Mouse (Mus musculus) hindbrain, embryonic 10.5 days (tissue): ENCODE results near the gene Zfhx2. TPM values are rescaled to one million over a fixed set of nuclear protein-coding genes. Genes with fewer than 3 reads are reported as not detected.

Source experiments
- DNase-seq: peaks from one replicate; pipeline ENCODE4 v3.0.0-alpha.2; 2017; ENCODE audit warnings: low spot score
- H3K27ac ChIP-seq: fragments of 300-500 bp; sonication (generic); 2 replicates; pipeline ENCODE4 v1.5.1; 2016; ENCODE audit warnings: mild to moderate bottlenecking, moderate library complexity
- H3K27me3 ChIP-seq: fragments of 300-500 bp; sonication (generic); 2 replicates; pipeline ENCODE4 v1.6.1; 2016; ENCODE audit warnings: mild to moderate bottlenecking; ENCODE audit not compliant: poor library complexity, insufficient read depth, severe bottlenecking
- H3K36me3 ChIP-seq: fragments of 300-500 bp; sonication (generic); 2 replicates; pipeline ENCODE4 v1.6.1; 2016; ENCODE audit warnings: mild to moderate bottlenecking, moderate library complexity
- H3K4me1 ChIP-seq: fragments of 300-500 bp; sonication (generic); replicated peaks from 2 replicates; pipeline ENCODE4 v1.6.1; 2016; ENCODE audit warnings: mild to moderate bottlenecking
- H3K4me3 ChIP-seq: fragments of 300-500 bp; sonication (generic); 2 replicates; pipeline ENCODE4 v1.5.1; 2016; ENCODE audit warnings: mild to moderate bottlenecking, moderate library complexity
- H3K9me3 ChIP-seq: fragments of 300-500 bp; sonication (generic); 2 replicates; pipeline ENCODE4 v1.6.1; 2016; ENCODE audit warnings: mild to moderate bottlenecking, moderate library complexity
- WGBS: fragments of 180-500 bp; shearing (Covaris S2); methylation state at CpG from one replicate; pipeline ENCODE4 v1.1.7; 2016; 5-methylcytosine and 5-hydroxymethylcytosine counted together
- polyA plus RNA-seq: library from polyadenylated mRNA; unstranded; fragments of >200 nt; fragmentation: Nextera tagmentation; extraction: Ambion mirVana; gene quantifications from 2 replicates; pipeline ENCODE4 v1.2.1, GENCODE M21; 2016

Gene Zfhx2
- polyA plus RNA-seq: 8.8 and 17.7 TPM in 2 replicates

- 0 out of 2 replicates have a peak, but pooled peaks cover 6% of the 10 kb centered on the region for H3K27me3 ChIP-seq
- under 1% methylated on average over 34 of the region's 34 CpGs for WGBS
- peak within 1 kb of the TSS; percentile 80 for H3K4me3 ChIP-seq
- no peaks in the 10 kb centered on the region for H3K9me3 ChIP-seq
- H3K36me3 ChIP-seq: 0 out of 2 replicates have a peak, but pooled peaks cover 4% of the 10 kb centered on the region
- peak within 1 kb of the TSS; percentile 95 for H3K27ac ChIP-seq
- peaks cover 75% of the 10 kb centered on the region for H3K4me1 ChIP-seq
- peak; percentile 95 for DNase-seq
Observed at GRCm38 (mm10) chr14:55092011-55092577, at the start of gene Zfhx2. Gene Zfhx2, minus strand, starts transcription at chr14:55092324.

- DNase-seq: no peak
- Histone ChIP-seq H3K4me1 (peaks cover 6% of the 10 kb centered on the region; the same call in 1 of the 2 replicates), H3K27me3 (peaks cover 5% of the 10 kb centered on the region; the same call in 1 of the 2 replicates), H3K36me3 (no peaks in the 10 kb centered on the region), H3K9me3 (no peaks in the 10 kb centered on the region), H3K4me3 (no peak overlapping the region), H3K27ac (no peak overlapping the region)
- WGBS: 48% methylated on average over 7 of the region's 7 CpGs
Observed at GRCm38 (mm10) chr14:55139313-55139712, 47.2 kb upstream of the Zfhx2 start.

- Histone ChIP-seq H3K4me1 (peaks cover 6% of the 10 kb centered on the region; the same call in 1 of the 2 replicates), H3K9me3 (no peaks in the 10 kb centered on the region), H3K27ac (no peak overlapping the region), H3K36me3 (no peaks in the 10 kb centered on the region), H3K4me3 (no peak overlapping the region), H3K27me3 (peaks cover 5% of the 10 kb centered on the region; the same call in 1 of the 2 replicates)
- no peak for DNase-seq
- 81% methylated on average over 8 of the region's 8 CpGs for WGBS
Observed at GRCm38 (mm10) chr14:55135676-55136075, 43.6 kb upstream of the Zfhx2 start.

- WGBS: 73% methylated on average over 7 of the region's 7 CpGs
- no peaks in the 10 kb centered on the region for H3K36me3 ChIP-seq
- peaks cover 9% of the 10 kb centered on the region for H3K4me1 ChIP-seq
- DNase-seq: no peak
- H3K27ac ChIP-seq: no peak overlapping the region
- H3K27me3 ChIP-seq: no peaks in the 10 kb centered on the region
- no peak overlapping the region for H3K4me3 ChIP-seq
- H3K9me3 ChIP-seq: no peaks in the 10 kb centered on the region
Observed at GRCm38 (mm10) chr14:55126521-55126920, 34.4 kb upstream of the Zfhx2 start.

GRCm38 (mm10) chr14:55125711-55126110, 33.6 kb upstream of the Zfhx2 start:
- WGBS: 88% methylated on average over 5 of the region's 5 CpGs
- DNase-seq: no peak

GRCm38 (mm10) chr14:55122359-55122758, 30.2 kb upstream of the Zfhx2 start:
- no peak for DNase-seq
- Histone ChIP-seq H3K4me3 (no peak overlapping the region), H3K27ac (no peak overlapping the region), H3K9me3 (no peaks in the 10 kb centered on the region), H3K27me3 (peaks cover 13% of the 10 kb centered on the region), H3K4me1 (peaks cover 9% of the 10 kb centered on the region), H3K36me3 (no peaks in the 10 kb centered on the region)
- 57% methylated on average over 8 of the region's 8 CpGs for WGBS

More at GRCm38 (mm10) chr14:55125711-55126110, 33.6 kb upstream of the Zfhx2 start:
- no peaks in the 10 kb centered on the region for H3K27me3 ChIP-seq
- H3K4me1 ChIP-seq: peaks cover 9% of the 10 kb centered on the region
- H3K36me3 ChIP-seq: no peaks in the 10 kb centered on the region
- H3K9me3 ChIP-seq: no peaks in the 10 kb centered on the region
- H3K27ac ChIP-seq: no peak overlapping the region
- no peak overlapping the region for H3K4me3 ChIP-seq

GRCm38 (mm10) chr14:55121947-55122346, 29.8 kb upstream of the Zfhx2 start:
- Histone ChIP-seq H3K4me3 (no peak overlapping the region), H3K27ac (no peak overlapping the region), H3K36me3 (no peaks in the 10 kb centered on the region), H3K4me1 (peaks cover 12% of the 10 kb centered on the region), H3K9me3 (no peaks in the 10 kb centered on the region), H3K27me3 (peaks cover 17% of the 10 kb centered on the region)
- DNase-seq: peak; percentile 83
- WGBS: 15% methylated on average over 5 of the region's 5 CpGs

GRCm38 (mm10) chr14:55119421-55120134, 27.5 kb upstream of the Zfhx2 start:
- Histone ChIP-seq H3K4me1 (peaks cover 35% of the 10 kb centered on the region), H3K4me3 (no peak overlapping the region), H3K9me3 (no peaks in the 10 kb centered on the region), H3K36me3 (no peaks in the 10 kb centered on the region), H3K27ac (no peak overlapping the region), H3K27me3 (peaks cover 40% of the 10 kb centered on the region)
- DNase-seq: no peak
- 70% methylated on average over 4 of the region's 4 CpGs for WGBS

GRCm38 (mm10) chr14:55118852-55119251, 26.7 kb upstream of the Zfhx2 start:
- H3K9me3 ChIP-seq: no peaks in the 10 kb centered on the region
- DNase-seq: no peak
- H3K4me3 ChIP-seq: no peak overlapping the region
- H3K27ac ChIP-seq: no peak overlapping the region
- peaks cover 43% of the 10 kb centered on the region for H3K4me1 ChIP-seq
- no peaks in the 10 kb centered on the region for H3K36me3 ChIP-seq
- WGBS: 85% methylated on average over 4 of the region's 4 CpGs
- peaks cover 48% of the 10 kb centered on the region for H3K27me3 ChIP-seq

- H3K36me3 ChIP-seq: no peaks in the 10 kb centered on the region
- DNase-seq: no peak
- no peaks in the 10 kb centered on the region for H3K9me3 ChIP-seq
- peak within 1 kb of the TSS; percentile 86 for H3K27ac ChIP-seq
- peaks cover 37% of the 10 kb centered on the region for H3K4me1 ChIP-seq
- peaks cover 69% of the 10 kb centered on the region for H3K27me3 ChIP-seq
- 4% methylated on average over 21 of the region's 21 CpGs for WGBS
- peak within 1 kb of the TSS; percentile 73 for H3K4me3 ChIP-seq
Observed at GRCm38 (mm10) chr14:55116425-55117200, 24.5 kb upstream of the Zfhx2 start, which contains the start of gene Jph4. Gene Jph4, minus strand, starts transcription at chr14:55116935.

GRCm38 (mm10) chr14:55115846-55116245, 23.7 kb upstream of the Zfhx2 start:
- 1% methylated on average over 8 of the region's 8 CpGs for WGBS
- no peak for DNase-seq
- Histone ChIP-seq H3K9me3 (no peaks in the 10 kb centered on the region), H3K27me3 (peaks cover 76% of the 10 kb centered on the region), H3K4me1 (peaks cover 37% of the 10 kb centered on the region), H3K4me3 (peak overlapping the region; percentile 73), H3K27ac (peak overlapping the region; percentile 86), H3K36me3 (no peaks in the 10 kb centered on the region)

GRCm38 (mm10) chr14:55114759-55115701, 22.9 kb upstream of the Zfhx2 start:
- Histone ChIP-seq H3K27ac (peak overlapping the region; percentile 86), H3K9me3 (no peaks in the 10 kb centered on the region), H3K4me3 (peak overlapping the region; percentile 73), H3K27me3 (peaks cover 84% of the 10 kb centered on the region), H3K36me3 (no peaks in the 10 kb centered on the region), H3K4me1 (peaks cover 39% of the 10 kb centered on the region)
- WGBS: under 1% methylated on average over 78 of the region's 78 CpGs
- DNase-seq: peak; percentile 65
